Mouse (Mus musculus) left cerebral cortex, adult 11 months (tissue): ENCODE results near the gene Tspan33.
"Not testable (repeated sequence)": the region's sequence is repeated elsewhere in the genome, so short reads cannot be mapped to it uniquely, and the experiment has no call there.

Source experiments
- DNase-seq: peaks from one replicate; pipeline ENCODE4 v3.0.0; 2022; ENCODE audit warnings: low spot score

The Tspan33 gene

GRCm38 (mm10) chr6:29753336-29753735 is 59.3 kb downstream of the Tspan33 start:
- DNase-seq, result no peak

GRCm38 (mm10) chr6:29756001-29756400 is 62.0 kb downstream of the Tspan33 start:
- DNase-seq, result no peak

- no peak for DNase-seq
Measured at GRCm38 (mm10) chr6:29756476-29756875, 62.5 kb downstream of the Tspan33 start.

- DNase-seq, result peak; percentile 68
Measured at GRCm38 (mm10) chr6:29758417-29758816, 64.4 kb downstream of the Tspan33 start.

- DNase-seq, result no peak
Measured at GRCm38 (mm10) chr6:29759012-29759679, 65.1 kb downstream of the Tspan33 start.

- not testable (repeated sequence) for DNase-seq
Measured at GRCm38 (mm10) chr6:29760397-29760796, 66.4 kb downstream of the Tspan33 start.

GRCm38 (mm10) chr6:29761282-29761681 is 67.3 kb downstream of the Tspan33 start:
- no peak for DNase-seq

- DNase-seq, result no peak
Measured at GRCm38 (mm10) chr6:29762524-29762923, 68.5 kb downstream of the Tspan33 start.

- no peak for DNase-seq
Measured at GRCm38 (mm10) chr6:29766874-29767273, 72.9 kb downstream of the Tspan33 start.
